Mouse (Mus musculus) olfactory bulb, adult 2 months (tissue): ENCODE measurements around the gene Msrb3.

Experiments used
- CTCF ChIP-seq: fragments of 200-500 bp; IDR thresholded peaks from 2 replicates; pipeline ENCODE4 v1.5.1; 2012; ENCODE audit warnings: low read depth, mild to moderate bottlenecking, low read length, moderate library complexity; ENCODE audit not compliant: insufficient read depth
- POLR2A ChIP-seq: fragments of 200-500 bp; IDR thresholded peaks from 2 replicates; pipeline ENCODE4 v1.6.1; 2012; ENCODE audit warnings: mild to moderate bottlenecking, low read depth, low read length, moderate library complexity; ENCODE audit not compliant: insufficient read depth

DNA sequence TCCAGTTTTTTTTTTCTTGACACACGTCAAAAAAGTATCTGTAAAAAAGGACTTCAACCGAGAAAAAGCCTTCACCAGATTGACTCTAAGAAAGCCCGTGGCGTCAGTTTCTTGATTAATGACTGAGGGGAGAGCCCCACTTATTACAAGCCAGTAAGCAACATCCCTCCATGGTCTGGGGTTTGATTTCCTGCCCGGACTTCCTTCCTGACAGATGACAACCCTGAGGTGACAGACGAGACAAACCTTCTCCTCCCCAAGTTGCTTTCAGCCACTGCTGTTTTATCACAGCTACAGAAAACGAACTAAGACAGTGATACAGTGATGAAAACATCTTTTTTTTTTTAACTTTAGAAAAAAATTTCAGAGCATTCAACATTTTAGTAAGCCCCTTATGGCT is 14.9 kb upstream of the Msrb3 start:
- TF ChIP-seq POLR2A (no peak), CTCF (no peak)
